Mouse (Mus musculus) forebrain, postnatal 0 days (tissue): ENCODE measurements around the gene Col7a1. TPM values are rescaled to one million over a fixed set of nuclear protein-coding genes. Genes with fewer than 3 reads are reported as not detected.

Experiments
- ATAC-seq: fragments of 200-750 bp; cut with Nextera tagmentation; 2 replicates; pipeline ENCODE4 v1.8.0; 2017; ENCODE audit warnings: mild to moderate bottlenecking, moderate library complexity
- DNase-seq: peaks from one replicate; pipeline ENCODE4 v3.0.0-alpha.2; 2015
- H3K27ac ChIP-seq: fragments of 300-500 bp; sonication (generic); 2 replicates; pipeline ENCODE4 v1.5.1; 2014; ENCODE audit warnings: low read depth, mild to moderate bottlenecking, antibody characterized with exemption, low read length, moderate library complexity, mixed read lengths
- H3K27me3 ChIP-seq: fragments of 300-500 bp; sonication (generic); 2 replicates; pipeline ENCODE4 v1.6.1; 2014; ENCODE audit warnings: mild to moderate bottlenecking, low read length, mixed read lengths; ENCODE audit not compliant: insufficient read depth
- H3K36me3 ChIP-seq: fragments of 300-500 bp; sonication (generic); 2 replicates; pipeline ENCODE4 v1.6.1; 2014; ENCODE audit warnings: mild to moderate bottlenecking, moderate library complexity; ENCODE audit not compliant: insufficient read depth
- H3K4me1 ChIP-seq: fragments of 300-500 bp; sonication (generic); 2 replicates; pipeline ENCODE4 v1.6.1; 2014; ENCODE audit warnings: antibody characterized with exemption; ENCODE audit not compliant: insufficient read depth
- H3K4me2 ChIP-seq: fragments of 300-500 bp; sonication (generic); 2 replicates; pipeline ENCODE4 v1.6.1; 2014; ENCODE audit warnings: low read depth, mild to moderate bottlenecking, moderate library complexity
- H3K4me3 ChIP-seq: fragments of 300-500 bp; sonication (generic); 2 replicates; pipeline ENCODE4 v1.5.1; 2014; ENCODE audit warnings: low read depth, low read length, mixed read lengths
- H3K9ac ChIP-seq: fragments of 300-500 bp; sonication (generic); 2 replicates; pipeline ENCODE4 v1.6.1; 2014; ENCODE audit warnings: mild to moderate bottlenecking
- H3K9me3 ChIP-seq: fragments of 300-500 bp; sonication (generic); 2 replicates; pipeline ENCODE4 v1.6.1; 2016; ENCODE audit warnings: low read length
- CTCF ChIP-seq: sonication (generic); IDR thresholded peaks from 2 replicates; pipeline ENCODE4 v1.5.1; 2016; ENCODE audit warnings: antibody characterized with exemption, control low read depth, low read depth
- WGBS: fragments of 180-500 bp; shearing (Covaris S2); extraction: QIAGEN DNeasy Blood & Tissue Kit; methylation state at CpG from one replicate; pipeline ENCODE4 v1.1.7; 2014; 5-methylcytosine and 5-hydroxymethylcytosine counted together
- polyA plus RNA-seq: library from polyadenylated mRNA; unstranded; fragments of >200 nt; fragmentation: Nextera tagmentation; extraction: Ambion mirVana; gene quantifications from 2 replicates; pipeline ENCODE4 v1.2.1, GENCODE M21; 2015
- total RNA-seq: library from RNA; depleted of rRNA; stranded (reverse); fragments of >200 nt; gene quantifications from 2 replicates; pipeline ENCODE4 v1.2.3, GENCODE M21; 2014

Col7a1 gene
- total and polyA plus RNA-seq, 2 experiments from 2014 or later = 1.6 to 5.4 TPM

GRCm38 (mm10) chr9:109007025-109007780 lies 53.8 kb downstream of the Col7a1 start:
- Histone ChIP-seq H3K4me3 (no peak overlapping the region), H3K36me3 (peaks cover 47% of the 10 kb centered on the region), H3K9me3 (no peaks in the 10 kb centered on the region), H3K9ac (no peak overlapping the region), H3K27ac (no peak overlapping the region), H3K4me2 (no peak overlapping the region), H3K27me3 (no peaks in the 10 kb centered on the region), H3K4me1 (no peaks in the 10 kb centered on the region)
- no peak for DNase-seq
- 85% methylated on average over 21 of the region's 21 CpGs for WGBS
- no peak for ATAC-seq
- TF ChIP-seq CTCF = no peak

GRCm38 (mm10) chr9:109008081-109008480 lies 54.7 kb downstream of the Col7a1 start:
- WGBS = 86% methylated on average over 9 of the region's 9 CpGs
- ATAC-seq (no peak), DNase-seq (no peak)
- Histone ChIP-seq H3K4me3 (no peak overlapping the region), H3K27ac (no peak overlapping the region), H3K4me1 (no peaks in the 10 kb centered on the region), H3K9ac (no peak overlapping the region), H3K9me3 (no peaks in the 10 kb centered on the region), H3K4me2 (no peak overlapping the region), H3K27me3 (no peaks in the 10 kb centered on the region), H3K36me3 (peaks cover 45% of the 10 kb centered on the region)
- TF ChIP-seq CTCF = no peak

- TF ChIP-seq CTCF = no peak
- no peak overlapping the region for H3K4me3 ChIP-seq
- no peaks in the 10 kb centered on the region for H3K4me1 ChIP-seq
- no peaks in the 10 kb centered on the region for H3K9me3 ChIP-seq
- no peak overlapping the region for H3K27ac ChIP-seq
- no peak overlapping the region for H3K9ac ChIP-seq
- WGBS = 73% methylated on average over 9 of the region's 10 CpGs
- ATAC-seq (no peak), DNase-seq (no peak)
- H3K36me3 ChIP-seq = peaks cover 49% of the 10 kb centered on the region
- no peaks in the 10 kb centered on the region for H3K27me3 ChIP-seq
- H3K4me2 ChIP-seq = no peak overlapping the region
These were observed 55.7 kb downstream of the Col7a1 start for GRCm38 (mm10) chr9:109008994-109009635.

GRCm38 (mm10) chr9:109009636-109010315 lies 56.4 kb downstream of the Col7a1 start:
- Histone ChIP-seq H3K9ac (no peak overlapping the region), H3K36me3 (peaks cover 50% of the 10 kb centered on the region), H3K27me3 (no peaks in the 10 kb centered on the region), H3K27ac (no peak overlapping the region), H3K9me3 (no peaks in the 10 kb centered on the region), H3K4me2 (no peak overlapping the region), H3K4me1 (no peaks in the 10 kb centered on the region), H3K4me3 (no peak overlapping the region)
- WGBS = 66% methylated on average over 17 of the region's 17 CpGs
- no peak for DNase-seq
- no peak for ATAC-seq
- no peak for TF ChIP-seq CTCF

GRCm38 (mm10) chr9:109010316-109010690 lies 56.9 kb downstream of the Col7a1 start:
- H3K36me3 ChIP-seq = peaks cover 51% of the 10 kb centered on the region
- no peaks in the 10 kb centered on the region for H3K27me3 ChIP-seq
- no peaks in the 10 kb centered on the region for H3K9me3 ChIP-seq
- DNase-seq (no peak), ATAC-seq (no peak)
- H3K4me2 ChIP-seq = no peak overlapping the region
- H3K9ac ChIP-seq = no peak overlapping the region
- no peak overlapping the region for H3K27ac ChIP-seq
- no peaks in the 10 kb centered on the region for H3K4me1 ChIP-seq
- WGBS = 91% methylated on average over 14 of the region's 14 CpGs
- no peak for TF ChIP-seq CTCF
- H3K4me3 ChIP-seq = no peak overlapping the region

GRCm38 (mm10) chr9:109015397-109015796 lies 62.0 kb downstream of the Col7a1 start:
- no peaks in the 10 kb centered on the region for H3K27me3 ChIP-seq
- no peak for DNase-seq
- no peak overlapping the region for H3K9ac ChIP-seq
- TF ChIP-seq CTCF = no peak
- peaks cover 25% of the 10 kb centered on the region for H3K36me3 ChIP-seq
- 73% methylated on average over 8 of the region's 8 CpGs for WGBS
- H3K9me3 ChIP-seq = no peaks in the 10 kb centered on the region
- no peaks in the 10 kb centered on the region for H3K4me1 ChIP-seq
- no peak overlapping the region for H3K4me2 ChIP-seq
- H3K27ac ChIP-seq = no peak overlapping the region
- H3K4me3 ChIP-seq = no peak overlapping the region
- ATAC-seq = no peak
